Comparison of ENCODE assay signal across 13 mouse cellular contexts in genomic region chr9:29181661-29182060, GRCm38 (mm10).
"Had no signal": no experiment of that assay in that cellular context is flagged by ENCODE, and none has a peak within 500 bp of the region (broad histone marks: within the 10 kb centered on the region; RNA-seq: fewer than 3 reads in every experiment).

No protein-coding gene starts in this region.

- H3K4me3 ChIP-seq: limb, embryonic 10.5 days; liver, embryonic 12.5 days; lung, embryonic 15.5 days; megakaryocyte, embryonic 14.5 days; midbrain, embryonic 15.5 days; neural tube, embryonic 12.5 days had no signal

- H3K4me2 ChIP-seq: liver, embryonic 12.5 days; lung, embryonic 15.5 days; midbrain, embryonic 11.5 days; midbrain, embryonic 15.5 days; neural tube, embryonic 12.5 days had no signal

- DNase-seq: lung, postnatal 14 days; right cerebral cortex, postnatal 4 days; spleen, adult 18-20 months; thymus, postnatal 4 days had no signal

- H3K27me3 ChIP-seq: liver, embryonic 12.5 days; lung, embryonic 15.5 days; megakaryocyte, embryonic 14.5 days; midbrain, embryonic 15.5 days; neural tube, embryonic 12.5 days had no signal

- H3K27ac ChIP-seq: limb, embryonic 10.5 days; liver, embryonic 12.5 days; lung, embryonic 15.5 days; macrophage; midbrain, embryonic 15.5 days; neural tube, embryonic 12.5 days had no signal

- ATAC-seq: intestine, embryonic 16.5 days; liver, embryonic 12.5 days; midbrain, embryonic 15.5 days had no signal

- H3K4me1 ChIP-seq: limb, embryonic 10.5 days; liver, embryonic 12.5 days; lung, embryonic 15.5 days; megakaryocyte, embryonic 14.5 days; midbrain, embryonic 15.5 days; neural tube, embryonic 12.5 days had no signal

- H3K36me3 ChIP-seq: limb, embryonic 10.5 days; liver, embryonic 12.5 days; lung, embryonic 15.5 days; midbrain, embryonic 15.5 days; neural tube, embryonic 12.5 days had no signal

- H3K9me3 ChIP-seq: limb, embryonic 10.5 days; liver, embryonic 12.5 days; lung, embryonic 15.5 days; midbrain, embryonic 15.5 days; neural tube, embryonic 12.5 days had no signal

- H3K9ac ChIP-seq: liver, embryonic 12.5 days; lung, embryonic 15.5 days; midbrain, embryonic 15.5 days; neural tube, embryonic 12.5 days had no signal
